Mouse (Mus musculus) bone marrow, adult 2 months (tissue): ENCODE results near the gene Rabggta.

ENCODE experiments used
- CTCF ChIP-seq: fragments of 200-500 bp; IDR thresholded peaks from 2 replicates; pipeline ENCODE4 v1.5.1; 2011; ENCODE audit warnings: low read length, control low read depth; ENCODE audit not compliant: control insufficient read depth, insufficient read depth
- POLR2A ChIP-seq: fragments of 200-500 bp; IDR thresholded peaks from 2 replicates; pipeline ENCODE4 v1.6.1; 2011; ENCODE audit warnings: low read depth, mild to moderate bottlenecking, control low read depth, low read length, borderline replicate concordance; ENCODE audit not compliant: control insufficient read depth

GRCm38 (mm10) chr14:55727889-55728685 lies 6.0 kb upstream of the Rabggta start:
- TF ChIP-seq POLR2A = no peak
- no peak for TF ChIP-seq CTCF
